Mouse (Mus musculus): ENCODE measurements around the gene Epha6. TPM values are rescaled to one million over a fixed set of nuclear protein-coding genes. Genes with fewer than 3 reads are reported as not detected.

Epha6 gene
- polyA plus RNA-seq, 1 experiment from 2014 or later = not detected

DNA sequence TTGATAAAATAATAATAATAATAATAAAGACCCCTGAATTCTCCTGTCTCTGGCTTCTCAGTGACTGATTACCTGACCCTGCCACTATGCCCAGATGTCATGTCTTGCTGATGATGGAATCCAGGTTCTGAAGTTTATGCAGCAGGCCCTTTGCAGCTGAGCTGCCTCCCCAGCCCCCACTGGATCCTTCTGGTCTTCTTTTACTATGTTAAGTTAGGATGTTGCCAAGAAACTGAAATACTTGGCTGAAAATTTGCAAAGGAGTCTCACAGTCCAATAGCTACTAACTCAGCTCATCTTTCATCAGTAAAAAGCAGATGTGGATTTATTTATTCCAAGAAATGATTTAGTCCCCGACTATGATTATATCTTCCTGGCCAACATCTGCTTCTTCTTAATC lies 861.7 kb downstream of the Epha6 start:
- Histone ChIP-seq H3K4me3 (ENCODE audit: low read depth, low read length) (no peak overlapping the region), H3K27ac (ENCODE audit: low read length) (no peak overlapping the region), H3K27me3 (replicated peaks; ENCODE audit: insufficient read depth, low read length) (no peaks in the 10 kb centered on the region), H3K4me1 (ENCODE audit: insufficient read depth, low read depth, low read length) (no peaks in the 10 kb centered on the region), H3K36me3 (ENCODE audit: insufficient read depth, low read length) (no peaks in the 10 kb centered on the region), H3K9me3 (ENCODE audit: low read length) (no peaks in the 10 kb centered on the region), H3K9ac (replicated peaks; ENCODE audit: low read depth) (no peak overlapping the region), H3K4me2 (replicated peaks; ENCODE audit: low read depth, low read length) (no peak overlapping the region)
- TF ChIP-seq CTCF (IDR thresholded peaks at IDR 0.05) (no peak), EP300 (IDR thresholded peaks at IDR 0.05) (no peak)
- 61% methylated on average over 1 of the region's 1 CpGs for WGBS
- no peak for DNase-seq (ENCODE audit: low spot score)
- ATAC-seq = no peak

DNA sequence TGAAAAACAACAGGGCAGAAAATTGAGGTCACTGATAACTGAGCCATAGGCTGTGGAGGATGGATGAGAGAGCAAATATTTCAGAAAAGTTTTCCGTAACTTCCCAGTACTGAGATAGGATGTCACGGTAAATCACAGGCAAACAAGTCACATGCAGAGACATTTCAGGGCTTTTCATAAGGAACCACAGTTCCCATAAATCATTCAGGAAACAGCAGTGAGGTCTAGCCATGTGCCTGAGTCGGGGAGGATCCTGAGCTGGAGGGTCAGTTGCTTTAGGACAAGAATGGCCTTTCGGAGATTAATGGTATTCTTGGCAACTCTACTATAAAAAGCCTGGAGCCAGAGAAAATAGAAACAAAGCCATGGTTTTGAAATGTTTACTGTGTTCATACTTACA lies 889.8 kb downstream of the Epha6 start:
- Histone ChIP-seq H3K4me3 (ENCODE audit: low read depth, low read length) (no peak overlapping the region), H3K27ac (ENCODE audit: low read length) (no peak overlapping the region), H3K9me3 (ENCODE audit: low read length) (no peaks in the 10 kb centered on the region), H3K9ac (replicated peaks; ENCODE audit: low read depth) (no peak overlapping the region), H3K27me3 (replicated peaks; ENCODE audit: insufficient read depth, low read length) (no peaks in the 10 kb centered on the region), H3K4me2 (replicated peaks; ENCODE audit: low read depth, low read length) (no peak overlapping the region), H3K4me1 (ENCODE audit: insufficient read depth, low read depth, low read length) (no peaks in the 10 kb centered on the region), H3K36me3 (ENCODE audit: insufficient read depth, low read length) (no peaks in the 10 kb centered on the region)
- WGBS = 78% methylated on average over 4 of the region's 4 CpGs
- TF ChIP-seq CTCF (IDR thresholded peaks at IDR 0.05) (no peak), EP300 (IDR thresholded peaks at IDR 0.05) (no peak)
- no peak for ATAC-seq
- no peak for DNase-seq (ENCODE audit: low spot score)

DNA sequence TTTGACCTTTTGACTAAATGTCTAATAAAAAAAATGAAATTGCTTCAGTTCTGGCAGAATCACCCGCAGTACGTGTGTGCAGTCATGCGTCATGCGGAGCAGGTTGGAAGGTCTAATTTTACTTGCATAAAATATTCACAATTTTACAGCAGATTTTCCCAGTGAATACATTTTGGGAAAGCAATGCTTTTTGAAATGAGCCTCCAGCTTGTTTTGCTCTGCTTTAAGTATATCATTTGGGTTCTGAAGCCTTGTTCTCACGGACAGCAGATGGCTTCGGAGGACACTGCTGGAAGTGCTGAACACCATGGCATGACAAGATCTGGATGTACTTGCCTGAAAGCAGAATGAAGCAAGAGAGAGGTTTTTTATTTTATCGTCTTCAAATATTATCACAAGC lies 912.1 kb downstream of the Epha6 start:
- H3K27ac ChIP-seq (ENCODE audit: low read length) = no peak overlapping the region
- no peak overlapping the region for H3K4me3 ChIP-seq (ENCODE audit: low read depth, low read length)
- TF ChIP-seq CTCF (IDR thresholded peaks at IDR 0.05) = no peak
- TF ChIP-seq EP300 (IDR thresholded peaks at IDR 0.05) = no peak
- WGBS = 89% methylated on average over 7 of the region's 7 CpGs
- DNase-seq (ENCODE audit: low spot score) (no peak), ATAC-seq (no peak)
- no peaks in the 10 kb centered on the region for H3K36me3 ChIP-seq (ENCODE audit: insufficient read depth, low read length)
- no peaks in the 10 kb centered on the region for H3K4me1 ChIP-seq (ENCODE audit: insufficient read depth, low read depth, low read length)
- no peaks in the 10 kb centered on the region for H3K27me3 ChIP-seq (replicated peaks; ENCODE audit: insufficient read depth, low read length)
- H3K9me3 ChIP-seq (ENCODE audit: low read length) = no peaks in the 10 kb centered on the region
- H3K9ac ChIP-seq (replicated peaks; ENCODE audit: low read depth) = no peak overlapping the region
- no peak overlapping the region for H3K4me2 ChIP-seq (replicated peaks; ENCODE audit: low read depth, low read length)

DNA sequence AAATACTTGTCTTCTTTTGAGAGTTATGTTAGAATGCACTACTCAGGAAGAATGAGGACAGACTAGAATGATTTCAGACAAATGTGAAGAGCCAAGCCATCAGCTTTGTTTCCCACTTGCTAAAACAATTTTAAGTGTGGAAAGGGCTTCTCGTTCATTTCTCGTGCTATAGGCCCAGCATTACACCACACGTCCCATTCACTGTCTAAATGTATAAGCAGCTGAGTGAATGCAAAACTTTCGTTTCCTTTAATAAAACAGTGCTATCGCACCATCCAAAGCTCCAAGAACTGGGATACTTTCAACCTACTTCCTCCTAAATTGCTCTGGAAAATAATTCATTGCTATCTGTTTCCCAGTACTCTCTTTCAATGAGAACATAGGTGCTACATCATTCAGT lies 916.2 kb downstream of the Epha6 start:
- Histone ChIP-seq H3K9ac (replicated peaks; ENCODE audit: low read depth) (no peak overlapping the region), H3K27me3 (replicated peaks; ENCODE audit: insufficient read depth, low read length) (no peaks in the 10 kb centered on the region), H3K4me2 (replicated peaks; ENCODE audit: low read depth, low read length) (no peak overlapping the region), H3K27ac (ENCODE audit: low read length) (no peak overlapping the region), H3K9me3 (ENCODE audit: low read length) (no peaks in the 10 kb centered on the region), H3K36me3 (ENCODE audit: insufficient read depth, low read length) (no peaks in the 10 kb centered on the region), H3K4me1 (ENCODE audit: insufficient read depth, low read depth, low read length) (no peaks in the 10 kb centered on the region), H3K4me3 (ENCODE audit: low read depth, low read length) (no peak overlapping the region)
- no peak for DNase-seq (ENCODE audit: low spot score)
- WGBS = 83% methylated on average over 5 of the region's 5 CpGs
- TF ChIP-seq CTCF (IDR thresholded peaks at IDR 0.05) = no peak
- no peak for TF ChIP-seq EP300 (IDR thresholded peaks at IDR 0.05)
- no peak for ATAC-seq

DNA sequence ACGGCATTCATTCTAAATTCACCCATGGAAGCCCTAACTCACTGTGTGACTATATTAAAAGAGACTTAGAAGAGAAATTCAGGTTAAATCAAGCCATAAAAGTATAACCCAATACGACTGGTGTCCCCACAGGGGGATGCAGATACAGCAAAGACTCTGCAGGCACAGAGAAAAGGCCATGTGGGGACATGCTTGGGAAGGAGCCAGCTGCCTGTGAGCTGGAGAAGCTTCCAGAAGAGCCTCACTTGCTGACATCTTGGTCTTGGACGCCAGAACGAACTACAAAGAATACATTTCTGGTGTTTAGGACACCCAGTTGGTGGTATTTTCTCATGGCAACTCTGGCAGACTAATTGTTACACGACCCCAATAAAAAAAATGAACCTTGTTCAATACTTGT lies 920.2 kb downstream of the Epha6 start:
- H3K9ac ChIP-seq (replicated peaks; ENCODE audit: low read depth) = no peak overlapping the region
- no peaks in the 10 kb centered on the region for H3K9me3 ChIP-seq (ENCODE audit: low read length)
- H3K4me1 ChIP-seq (ENCODE audit: insufficient read depth, low read depth, low read length) = no peaks in the 10 kb centered on the region
- no peak overlapping the region for H3K27ac ChIP-seq (ENCODE audit: low read length)
- ATAC-seq = no peak
- H3K4me2 ChIP-seq (replicated peaks; ENCODE audit: low read depth, low read length) = no peak overlapping the region
- H3K4me3 ChIP-seq (ENCODE audit: low read depth, low read length) = no peak overlapping the region
- no peaks in the 10 kb centered on the region for H3K36me3 ChIP-seq (ENCODE audit: insufficient read depth, low read length)
- H3K27me3 ChIP-seq (replicated peaks; ENCODE audit: insufficient read depth, low read length) = no peaks in the 10 kb centered on the region
- TF ChIP-seq CTCF (IDR thresholded peaks at IDR 0.05) (no peak), EP300 (IDR thresholded peaks at IDR 0.05) (no peak)
- DNase-seq (ENCODE audit: low spot score) = no peak
- WGBS = 60% methylated on average over 5 of the region's 5 CpGs

DNA sequence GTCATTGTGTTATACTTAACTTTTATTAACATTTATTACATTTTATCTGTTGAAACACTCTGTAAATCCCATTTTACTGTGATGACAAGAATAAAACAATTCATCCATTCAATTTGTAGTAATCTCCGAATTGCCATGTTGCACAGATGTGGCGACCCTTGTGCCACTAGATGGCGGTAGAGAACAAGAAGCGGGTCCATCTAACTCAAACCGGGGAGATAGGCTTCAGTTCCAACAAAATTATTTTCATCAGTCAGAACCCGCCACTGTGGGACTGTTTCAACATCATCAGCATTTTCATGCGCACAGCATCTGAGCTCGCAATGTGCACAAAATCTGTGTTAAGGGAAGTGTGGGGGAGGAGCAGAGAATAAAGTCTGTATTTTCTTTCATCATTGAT lies 921.9 kb downstream of the Epha6 start:
- 7% methylated on average over 8 of the region's 8 CpGs for WGBS
- H3K27me3 ChIP-seq (replicated peaks; ENCODE audit: insufficient read depth, low read length) = no peaks in the 10 kb centered on the region
- H3K4me2 ChIP-seq (replicated peaks; ENCODE audit: low read depth, low read length) = no peak overlapping the region
- H3K9me3 ChIP-seq (ENCODE audit: low read length) = no peaks in the 10 kb centered on the region
- TF ChIP-seq CTCF (IDR thresholded peaks at IDR 0.05) (peak; percentile 90), EP300 (IDR thresholded peaks at IDR 0.05) (no peak)
- no peak overlapping the region for H3K27ac ChIP-seq (ENCODE audit: low read length)
- no peak overlapping the region for H3K4me3 ChIP-seq (ENCODE audit: low read depth, low read length)
- ATAC-seq (peak; percentile 47), DNase-seq (ENCODE audit: low spot score) (peak; percentile 76)
- H3K36me3 ChIP-seq (ENCODE audit: insufficient read depth, low read length) = no peaks in the 10 kb centered on the region
- H3K4me1 ChIP-seq (ENCODE audit: insufficient read depth, low read depth, low read length) = no peaks in the 10 kb centered on the region
- no peak overlapping the region for H3K9ac ChIP-seq (replicated peaks; ENCODE audit: low read depth)

DNA sequence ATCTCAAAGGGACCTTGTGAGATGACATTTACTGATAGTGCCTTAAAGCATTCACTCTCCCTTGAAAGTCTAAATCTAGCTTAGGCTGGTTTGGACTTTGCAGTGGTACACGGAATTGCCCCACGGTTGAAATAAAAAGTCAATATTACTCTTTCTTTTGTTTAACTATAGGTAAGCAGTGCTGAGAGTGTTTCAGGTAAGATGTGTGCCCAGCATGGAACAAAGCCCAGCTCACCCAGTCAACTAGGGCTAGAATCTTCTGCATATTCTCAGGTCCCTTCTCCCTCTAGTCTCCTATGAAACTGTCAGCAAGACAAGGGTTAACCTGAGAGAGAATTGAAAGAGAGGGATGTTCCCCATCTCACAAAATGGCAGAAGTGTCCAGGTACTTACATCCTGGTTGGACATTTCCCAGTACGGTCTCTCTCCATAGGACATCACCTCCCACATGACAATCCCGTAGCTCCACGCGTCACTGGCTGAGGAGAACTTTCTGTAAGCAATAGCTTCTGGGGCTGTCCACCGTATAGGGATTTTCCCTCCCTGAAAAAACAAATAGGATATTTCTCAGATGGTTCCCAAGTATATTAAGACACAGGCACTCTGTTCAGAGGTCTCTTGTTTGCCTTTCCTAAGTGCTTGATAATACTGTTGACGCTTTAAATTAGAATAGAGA lies 923.0 kb downstream of the Epha6 start:
- no peak for TF ChIP-seq EP300 (IDR thresholded peaks at IDR 0.05)
- TF ChIP-seq CTCF (IDR thresholded peaks at IDR 0.05) = no peak
- Histone ChIP-seq H3K9me3 (ENCODE audit: low read length) (no peaks in the 10 kb centered on the region), H3K4me2 (replicated peaks; ENCODE audit: low read depth, low read length) (no peak overlapping the region), H3K27me3 (replicated peaks; ENCODE audit: insufficient read depth, low read length) (no peaks in the 10 kb centered on the region), H3K27ac (ENCODE audit: low read length) (no peak overlapping the region), H3K4me3 (ENCODE audit: low read depth, low read length) (no peak overlapping the region), H3K9ac (replicated peaks; ENCODE audit: low read depth) (no peak overlapping the region), H3K36me3 (ENCODE audit: insufficient read depth, low read length) (no peaks in the 10 kb centered on the region), H3K4me1 (ENCODE audit: insufficient read depth, low read depth, low read length) (no peaks in the 10 kb centered on the region)
- ATAC-seq = no peak
- no peak for DNase-seq (ENCODE audit: low spot score)
- 62% methylated on average over 8 of the region's 8 CpGs for WGBS

All from lung, postnatal 0 days (tissue).